Mouse (Mus musculus): ENCODE data around the gene Eif2d. TPM values are rescaled to one million over a fixed set of nuclear protein-coding genes. Genes with fewer than 3 reads are reported as not detected.
"Not testable (repeated sequence)": the region's sequence is repeated elsewhere in the genome, so short reads cannot be mapped to it uniquely, and the experiment has no call there.

Gene Eif2d
- polyA plus RNA-seq, 1 experiment from 2014 or later = 53.5 TPM

GRCm38 (mm10) chr1:131155456-131155855 lies 2.5 kb downstream of the Eif2d start:
- DNase-seq (ENCODE audit: low spot score) = no peak
- Histone ChIP-seq H3K4me3 (ENCODE audit: low read depth, low read length) (no peak overlapping the region), H3K4me1 (ENCODE audit: control insufficient read depth, insufficient read depth, low read length) (peaks cover 7% of the 10 kb centered on the region), H3K9ac (ENCODE audit: low read depth, low read length) (no peak overlapping the region), H3K27me3 (replicated peaks; ENCODE audit: control insufficient read depth, insufficient read depth, low read length) (no peaks in the 10 kb centered on the region), H3K4me2 (ENCODE audit: low read depth, low read length) (no peak overlapping the region), H3K27ac (replicated peaks; ENCODE audit: low read depth, low read length) (no peak overlapping the region), H3K9me3 (ENCODE audit: control insufficient read depth, low read length) (no peaks in the 10 kb centered on the region), H3K36me3 (ENCODE audit: control insufficient read depth, insufficient read depth, low read length) (peaks cover 24% of the 10 kb centered on the region)
- WGBS = 58% methylated on average over 2 of the region's 2 CpGs
- ATAC-seq (ENCODE audit: low read depth) = no peak

- not testable (repeated sequence) for DNase-seq (ENCODE audit: low spot score); H3K9me3 ChIP-seq (ENCODE audit: control insufficient read depth, low read length); H3K4me3 ChIP-seq (ENCODE audit: low read depth, low read length); H3K27me3 ChIP-seq (replicated peaks; ENCODE audit: control insufficient read depth, insufficient read depth, low read length); H3K9ac ChIP-seq (ENCODE audit: low read depth, low read length); H3K4me2 ChIP-seq (ENCODE audit: low read depth, low read length); H3K4me1 ChIP-seq (ENCODE audit: control insufficient read depth, insufficient read depth, low read length); H3K27ac ChIP-seq (replicated peaks; ENCODE audit: low read depth, low read length); ATAC-seq (ENCODE audit: low read depth)
- WGBS = 85% methylated on average over 3 of the region's 3 CpGs
- H3K36me3 ChIP-seq (ENCODE audit: control insufficient read depth, insufficient read depth, low read length) = peaks cover 65% of the 10 kb centered on the region
Observed at GRCm38 (mm10) chr1:131159573-131160327, 6.8 kb downstream of the Eif2d start.

- WGBS = 81% methylated on average over 10 of the region's 11 CpGs
- H3K27me3 ChIP-seq (replicated peaks; ENCODE audit: control insufficient read depth, insufficient read depth, low read length) = no peaks in the 10 kb centered on the region
- no peak overlapping the region for H3K4me2 ChIP-seq (ENCODE audit: low read depth, low read length)
- H3K4me1 ChIP-seq (ENCODE audit: control insufficient read depth, insufficient read depth, low read length) = no peaks in the 10 kb centered on the region
- peaks cover 73% of the 10 kb centered on the region for H3K36me3 ChIP-seq (ENCODE audit: control insufficient read depth, insufficient read depth, low read length)
- ATAC-seq (ENCODE audit: low read depth) (no peak), DNase-seq (ENCODE audit: low spot score) (no peak)
- no peak overlapping the region for H3K27ac ChIP-seq (replicated peaks; ENCODE audit: low read depth, low read length)
- no peaks in the 10 kb centered on the region for H3K9me3 ChIP-seq (ENCODE audit: control insufficient read depth, low read length)
- H3K4me3 ChIP-seq (ENCODE audit: low read depth, low read length) = no peak overlapping the region
- no peak overlapping the region for H3K9ac ChIP-seq (ENCODE audit: low read depth, low read length)
Observed at GRCm38 (mm10) chr1:131161091-131161490, 8.1 kb downstream of the Eif2d start.

GRCm38 (mm10) chr1:131164427-131164826 lies 11.4 kb downstream of the Eif2d start:
- 93% methylated on average over 6 of the region's 6 CpGs for WGBS
- no peak for ATAC-seq (ENCODE audit: low read depth)

GRCm38 (mm10) chr1:131167612-131168011 lies 14.6 kb downstream of the Eif2d start:
- Histone ChIP-seq H3K27ac (replicated peaks; ENCODE audit: low read depth, low read length) (no peak overlapping the region), H3K4me1 (ENCODE audit: control insufficient read depth, insufficient read depth, low read length) (no peaks in the 10 kb centered on the region), H3K27me3 (replicated peaks; ENCODE audit: control insufficient read depth, insufficient read depth, low read length) (no peaks in the 10 kb centered on the region), H3K36me3 (ENCODE audit: control insufficient read depth, insufficient read depth, low read length) (peaks cover 99% of the 10 kb centered on the region), H3K9me3 (ENCODE audit: control insufficient read depth, low read length) (no peaks in the 10 kb centered on the region), H3K4me2 (ENCODE audit: low read depth, low read length) (no peak overlapping the region), H3K9ac (ENCODE audit: low read depth, low read length) (no peak overlapping the region), H3K4me3 (ENCODE audit: low read depth, low read length) (no peak overlapping the region)
- no peak for DNase-seq (ENCODE audit: low spot score)
- WGBS = 95% methylated on average over 10 of the region's 10 CpGs
- no peak for ATAC-seq (ENCODE audit: low read depth)

More at GRCm38 (mm10) chr1:131164427-131164826, 11.4 kb downstream of the Eif2d start:
- Histone ChIP-seq H3K4me1 (ENCODE audit: control insufficient read depth, insufficient read depth, low read length) (no peaks in the 10 kb centered on the region), H3K27me3 (replicated peaks; ENCODE audit: control insufficient read depth, insufficient read depth, low read length) (no peaks in the 10 kb centered on the region), H3K4me2 (ENCODE audit: low read depth, low read length) (no peak overlapping the region), H3K27ac (replicated peaks; ENCODE audit: low read depth, low read length) (no peak overlapping the region), H3K36me3 (ENCODE audit: control insufficient read depth, insufficient read depth, low read length) (peaks cover 92% of the 10 kb centered on the region), H3K9me3 (ENCODE audit: control insufficient read depth, low read length) (no peaks in the 10 kb centered on the region), H3K9ac (ENCODE audit: low read depth, low read length) (no peak overlapping the region), H3K4me3 (ENCODE audit: low read depth, low read length) (no peak overlapping the region)
- no peak for DNase-seq (ENCODE audit: low spot score)

GRCm38 (mm10) chr1:131173001-131173400 lies 20.0 kb downstream of the Eif2d start:
- no peak overlapping the region for H3K4me2 ChIP-seq (ENCODE audit: low read depth, low read length)
- no peaks in the 10 kb centered on the region for H3K9me3 ChIP-seq (ENCODE audit: control insufficient read depth, low read length)
- H3K4me1 ChIP-seq (ENCODE audit: control insufficient read depth, insufficient read depth, low read length) = no peaks in the 10 kb centered on the region
- whole genome bisulfite sequencing = 82% methylated on average over 7 of the region's 7 CpGs
- no peak overlapping the region for H3K4me3 ChIP-seq (ENCODE audit: low read depth, low read length)
- H3K36me3 ChIP-seq (ENCODE audit: control insufficient read depth, insufficient read depth, low read length) = peaks cover 99% of the 10 kb centered on the region
- H3K27ac ChIP-seq (replicated peaks; ENCODE audit: low read depth, low read length) = no peak overlapping the region
- no peak overlapping the region for H3K9ac ChIP-seq (ENCODE audit: low read depth, low read length)
- no peaks in the 10 kb centered on the region for H3K27me3 ChIP-seq (replicated peaks; ENCODE audit: control insufficient read depth, insufficient read depth, low read length)
- ATAC-seq (ENCODE audit: low read depth) (no peak), DNase-seq (ENCODE audit: low spot score) (no peak)

GRCm38 (mm10) chr1:131173809-131174208 lies 20.8 kb downstream of the Eif2d start:
- WGBS = 86% methylated on average over 6 of the region's 6 CpGs
- Histone ChIP-seq H3K27me3 (replicated peaks; ENCODE audit: control insufficient read depth, insufficient read depth, low read length) (no peaks in the 10 kb centered on the region), H3K4me3 (ENCODE audit: low read depth, low read length) (no peak overlapping the region), H3K27ac (replicated peaks; ENCODE audit: low read depth, low read length) (no peak overlapping the region), H3K9ac (ENCODE audit: low read depth, low read length) (no peak overlapping the region), H3K36me3 (ENCODE audit: control insufficient read depth, insufficient read depth, low read length) (peaks cover 99% of the 10 kb centered on the region), H3K4me1 (ENCODE audit: control insufficient read depth, insufficient read depth, low read length) (no peaks in the 10 kb centered on the region), H3K4me2 (ENCODE audit: low read depth, low read length) (no peak overlapping the region), H3K9me3 (ENCODE audit: control insufficient read depth, low read length) (no peaks in the 10 kb centered on the region)
- no peak for DNase-seq (ENCODE audit: low spot score)
- no peak for ATAC-seq (ENCODE audit: low read depth)

GRCm38 (mm10) chr1:131174299-131174861 lies 21.4 kb downstream of the Eif2d start:
- H3K36me3 ChIP-seq (ENCODE audit: control insufficient read depth, insufficient read depth, low read length) = peaks cover 95% of the 10 kb centered on the region
- no peak for ATAC-seq (ENCODE audit: low read depth)

GRCm38 (mm10) chr1:131175189-131175588 lies 22.2 kb downstream of the Eif2d start:
- no peak overlapping the region for H3K27ac ChIP-seq (replicated peaks; ENCODE audit: low read depth, low read length)
- WGBS = 100% methylated on average over 1 of the region's 1 CpGs
- no peak for DNase-seq (ENCODE audit: low spot score)

More at GRCm38 (mm10) chr1:131174299-131174861, 21.4 kb downstream of the Eif2d start:
- Histone ChIP-seq H3K27ac (replicated peaks; ENCODE audit: low read depth, low read length) (no peak overlapping the region), H3K4me2 (ENCODE audit: low read depth, low read length) (no peak overlapping the region), H3K27me3 (replicated peaks; ENCODE audit: control insufficient read depth, insufficient read depth, low read length) (no peaks in the 10 kb centered on the region), H3K4me1 (ENCODE audit: control insufficient read depth, insufficient read depth, low read length) (no peaks in the 10 kb centered on the region), H3K9ac (ENCODE audit: low read depth, low read length) (no peak overlapping the region), H3K9me3 (ENCODE audit: control insufficient read depth, low read length) (no peaks in the 10 kb centered on the region), H3K4me3 (ENCODE audit: low read depth, low read length) (no peak overlapping the region)
- WGBS = 80% methylated on average over 12 of the region's 12 CpGs
- no peak for DNase-seq (ENCODE audit: low spot score)

More at GRCm38 (mm10) chr1:131175189-131175588, 22.2 kb downstream of the Eif2d start:
- no peak overlapping the region for H3K4me2 ChIP-seq (ENCODE audit: low read depth, low read length)
- H3K36me3 ChIP-seq (ENCODE audit: control insufficient read depth, insufficient read depth, low read length) = peaks cover 93% of the 10 kb centered on the region
- no peak overlapping the region for H3K4me3 ChIP-seq (ENCODE audit: low read depth, low read length)
- ATAC-seq (ENCODE audit: low read depth) = no peak
- no peak overlapping the region for H3K9ac ChIP-seq (ENCODE audit: low read depth, low read length)
- H3K9me3 ChIP-seq (ENCODE audit: control insufficient read depth, low read length) = no peaks in the 10 kb centered on the region
- no peaks in the 10 kb centered on the region for H3K4me1 ChIP-seq (ENCODE audit: control insufficient read depth, insufficient read depth, low read length)
- no peaks in the 10 kb centered on the region for H3K27me3 ChIP-seq (replicated peaks; ENCODE audit: control insufficient read depth, insufficient read depth, low read length)
